Mouse (Mus musculus): ENCODE measurements at regions not wholly inside any gene's neighbourhood (a gene's known extent, or its start where the extent isn't known, plus 50 kb on each side); places are given as distances from the start of the nearest gene placed in this dataset.
A peak's percentile ranks its signal among the peaks of the same experiment; 100 is the strongest.

DNA sequence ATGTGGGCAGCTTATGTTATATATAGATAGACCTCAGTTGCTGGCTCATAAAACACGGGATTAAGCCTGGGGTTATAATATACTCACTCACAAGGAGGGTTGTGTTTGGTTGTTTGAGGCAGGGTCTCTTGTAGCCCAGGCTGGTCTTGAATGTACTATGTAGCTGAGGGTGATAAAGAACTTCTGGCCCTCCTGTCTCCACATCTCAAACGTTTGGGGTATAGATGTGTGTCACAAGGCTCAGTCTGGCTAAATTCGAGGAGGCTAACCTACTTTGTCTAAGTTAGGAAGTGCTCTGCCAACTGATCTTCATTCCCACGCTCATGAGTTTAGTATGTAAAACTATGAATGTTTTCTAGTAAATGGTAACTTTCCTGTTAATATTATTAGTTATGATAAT is 136.7 kb upstream of the Wdfy3 start:
- 49% methylated on average over 4 of the region's 4 CpGs for WGBS
- Histone ChIP-seq H3K9me3 (ENCODE audit: control insufficient read depth, low read length) (no peaks in the 10 kb centered on the region), H3K4me2 (replicated peaks; ENCODE audit: low read depth, low read length) (peak overlapping the region; percentile 40; the same call in 1 of the 2 replicates), H3K27me3 (ENCODE audit: control insufficient read depth, insufficient read depth, low read length) (no peaks in the 10 kb centered on the region), H3K36me3 (ENCODE audit: control insufficient read depth, insufficient read depth, low read length) (no peaks in the 10 kb centered on the region), H3K4me1 (ENCODE audit: control insufficient read depth, insufficient read depth, low read length) (no peaks in the 10 kb centered on the region), H3K4me3 (ENCODE audit: low read length) (no peak overlapping the region), H3K9ac (ENCODE audit: low read depth, low read length) (no peak overlapping the region), H3K27ac (ENCODE audit: low read depth, low read length) (no peak overlapping the region)
- ATAC-seq (ENCODE audit: low FRiP score, low TSS enrichment) = no peak

GRCm38 (mm10) chr5:102206953-102207352 is 137.2 kb upstream of the Wdfy3 start:
- Histone ChIP-seq H3K27ac (ENCODE audit: low read depth, low read length) (no peak overlapping the region), H3K27me3 (ENCODE audit: control insufficient read depth, insufficient read depth, low read length) (no peaks in the 10 kb centered on the region), H3K4me2 (replicated peaks; ENCODE audit: low read depth, low read length) (peak overlapping the region; percentile 40), H3K9ac (ENCODE audit: low read depth, low read length) (no peak overlapping the region), H3K4me1 (ENCODE audit: control insufficient read depth, insufficient read depth, low read length) (no peaks in the 10 kb centered on the region), H3K36me3 (ENCODE audit: control insufficient read depth, insufficient read depth, low read length) (no peaks in the 10 kb centered on the region), H3K4me3 (ENCODE audit: low read length) (peak overlapping the region; percentile 19), H3K9me3 (ENCODE audit: control insufficient read depth, low read length) (no peaks in the 10 kb centered on the region)
- peak; percentile 86 for ATAC-seq (ENCODE audit: low FRiP score, low TSS enrichment)
- 3% methylated on average over 16 of the region's 16 CpGs for WGBS

- Histone ChIP-seq H3K27me3 (ENCODE audit: control insufficient read depth, insufficient read depth, low read length) (no peaks in the 10 kb centered on the region), H3K36me3 (ENCODE audit: control insufficient read depth, insufficient read depth, low read length) (no peaks in the 10 kb centered on the region), H3K9me3 (ENCODE audit: control insufficient read depth, low read length) (no peaks in the 10 kb centered on the region), H3K9ac (ENCODE audit: low read depth, low read length) (no peak overlapping the region), H3K4me1 (ENCODE audit: control insufficient read depth, insufficient read depth, low read length) (no peaks in the 10 kb centered on the region), H3K4me3 (ENCODE audit: low read length) (no peak overlapping the region), H3K27ac (ENCODE audit: low read depth, low read length) (no peak overlapping the region), H3K4me2 (replicated peaks; ENCODE audit: low read depth, low read length) (no peak overlapping the region)
- 69% methylated on average over 6 of the region's 6 CpGs for WGBS
- ATAC-seq (ENCODE audit: low FRiP score, low TSS enrichment) = no peak
These were observed 143.4 kb upstream of the Wdfy3 start for GRCm38 (mm10) chr5:102213145-102213544.

GRCm38 (mm10) chr5:102227131-102227530 is 157.4 kb upstream of the Wdfy3 start:
- ATAC-seq (ENCODE audit: low FRiP score, low TSS enrichment) = no peak
- H3K4me3 ChIP-seq (ENCODE audit: low read length) = no peak overlapping the region
- H3K36me3 ChIP-seq (ENCODE audit: control insufficient read depth, insufficient read depth, low read length) = no peaks in the 10 kb centered on the region
- no peak overlapping the region for H3K9ac ChIP-seq (ENCODE audit: low read depth, low read length)
- no peaks in the 10 kb centered on the region for H3K4me1 ChIP-seq (ENCODE audit: control insufficient read depth, insufficient read depth, low read length)
- H3K27me3 ChIP-seq (ENCODE audit: control insufficient read depth, insufficient read depth, low read length) = no peaks in the 10 kb centered on the region
- no peaks in the 10 kb centered on the region for H3K9me3 ChIP-seq (ENCODE audit: control insufficient read depth, low read length)
- H3K27ac ChIP-seq (ENCODE audit: low read depth, low read length) = no peak overlapping the region
- WGBS = 19% methylated on average over 6 of the region's 6 CpGs
- no peak overlapping the region for H3K4me2 ChIP-seq (replicated peaks; ENCODE audit: low read depth, low read length)

DNA sequence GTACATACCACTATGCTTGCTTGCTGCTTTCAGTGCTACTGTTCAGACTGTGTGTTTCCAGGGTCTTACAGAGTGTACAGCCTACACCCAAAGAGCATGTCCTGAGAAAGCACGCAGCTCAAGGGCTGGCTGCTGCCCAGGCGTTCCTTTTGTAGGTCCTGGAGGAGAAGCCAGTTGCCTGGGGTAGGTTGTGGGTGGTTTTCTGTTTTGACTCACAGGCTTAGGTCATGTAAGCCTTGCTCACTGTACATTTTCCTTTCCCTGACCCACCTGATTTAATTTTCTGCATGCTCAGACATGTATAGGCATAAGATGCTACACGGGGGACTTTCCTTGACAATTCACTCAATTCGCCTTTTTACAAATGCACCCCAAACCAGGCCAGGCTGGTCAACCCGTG is 172.9 kb upstream of the Wdfy3 start:
- no peak overlapping the region for H3K4me3 ChIP-seq (ENCODE audit: low read length)
- no peak for ATAC-seq (ENCODE audit: low FRiP score, low TSS enrichment)
- no peaks in the 10 kb centered on the region for H3K27me3 ChIP-seq (ENCODE audit: control insufficient read depth, insufficient read depth, low read length)
- no peak overlapping the region for H3K4me2 ChIP-seq (replicated peaks; ENCODE audit: low read depth, low read length)
- no peak overlapping the region for H3K9ac ChIP-seq (ENCODE audit: low read depth, low read length)
- H3K9me3 ChIP-seq (ENCODE audit: control insufficient read depth, low read length) = no peaks in the 10 kb centered on the region
- H3K27ac ChIP-seq (ENCODE audit: low read depth, low read length) = no peak overlapping the region
- WGBS = 85% methylated on average over 5 of the region's 5 CpGs
- H3K36me3 ChIP-seq (ENCODE audit: control insufficient read depth, insufficient read depth, low read length) = no peaks in the 10 kb centered on the region
- H3K4me1 ChIP-seq (ENCODE audit: control insufficient read depth, insufficient read depth, low read length) = no peaks in the 10 kb centered on the region

GRCm38 (mm10) chr5:102244706-102245105 is 175.0 kb upstream of the Wdfy3 start:
- Histone ChIP-seq H3K4me3 (ENCODE audit: low read length) (no peak overlapping the region), H3K9me3 (ENCODE audit: control insufficient read depth, low read length) (no peaks in the 10 kb centered on the region), H3K27ac (ENCODE audit: low read depth, low read length) (no peak overlapping the region), H3K36me3 (ENCODE audit: control insufficient read depth, insufficient read depth, low read length) (no peaks in the 10 kb centered on the region), H3K4me2 (replicated peaks; ENCODE audit: low read depth, low read length) (no peak overlapping the region), H3K27me3 (ENCODE audit: control insufficient read depth, insufficient read depth, low read length) (no peaks in the 10 kb centered on the region), H3K4me1 (ENCODE audit: control insufficient read depth, insufficient read depth, low read length) (no peaks in the 10 kb centered on the region), H3K9ac (ENCODE audit: low read depth, low read length) (no peak overlapping the region)
- 86% methylated on average over 6 of the region's 6 CpGs for WGBS
- no peak for ATAC-seq (ENCODE audit: low FRiP score, low TSS enrichment)

GRCm38 (mm10) chr5:102248747-102249146 is 179.0 kb upstream of the Wdfy3 start:
- Histone ChIP-seq H3K9ac (ENCODE audit: low read depth, low read length) (no peak overlapping the region), H3K4me1 (ENCODE audit: control insufficient read depth, insufficient read depth, low read length) (no peaks in the 10 kb centered on the region), H3K4me3 (ENCODE audit: low read length) (no peak overlapping the region), H3K4me2 (replicated peaks; ENCODE audit: low read depth, low read length) (no peak overlapping the region), H3K27me3 (ENCODE audit: control insufficient read depth, insufficient read depth, low read length) (no peaks in the 10 kb centered on the region), H3K36me3 (ENCODE audit: control insufficient read depth, insufficient read depth, low read length) (no peaks in the 10 kb centered on the region), H3K9me3 (ENCODE audit: control insufficient read depth, low read length) (no peaks in the 10 kb centered on the region), H3K27ac (ENCODE audit: low read depth, low read length) (no peak overlapping the region)
- ATAC-seq (ENCODE audit: low FRiP score, low TSS enrichment) = no peak
- 88% methylated on average over 5 of the region's 5 CpGs for WGBS

GRCm38 (mm10) chr5:102251076-102251475 is 181.4 kb upstream of the Wdfy3 start:
- no peaks in the 10 kb centered on the region for H3K36me3 ChIP-seq (ENCODE audit: control insufficient read depth, insufficient read depth, low read length)
- no peak overlapping the region for H3K9ac ChIP-seq (ENCODE audit: low read depth, low read length)
- H3K27ac ChIP-seq (ENCODE audit: low read depth, low read length) = no peak overlapping the region
- no peak overlapping the region for H3K4me3 ChIP-seq (ENCODE audit: low read length)
- no peaks in the 10 kb centered on the region for H3K9me3 ChIP-seq (ENCODE audit: control insufficient read depth, low read length)
- no peaks in the 10 kb centered on the region for H3K27me3 ChIP-seq (ENCODE audit: control insufficient read depth, insufficient read depth, low read length)
- WGBS = 90% methylated on average over 7 of the region's 7 CpGs
- H3K4me2 ChIP-seq (replicated peaks; ENCODE audit: low read depth, low read length) = no peak overlapping the region
- no peak for ATAC-seq (ENCODE audit: low FRiP score, low TSS enrichment)
- H3K4me1 ChIP-seq (ENCODE audit: control insufficient read depth, insufficient read depth, low read length) = no peaks in the 10 kb centered on the region

- Histone ChIP-seq H3K4me1 (ENCODE audit: control insufficient read depth, insufficient read depth, low read length) (no peaks in the 10 kb centered on the region), H3K4me2 (replicated peaks; ENCODE audit: low read depth, low read length) (no peak overlapping the region), H3K9me3 (ENCODE audit: control insufficient read depth, low read length) (no peaks in the 10 kb centered on the region), H3K4me3 (ENCODE audit: low read length) (no peak overlapping the region), H3K27ac (ENCODE audit: low read depth, low read length) (no peak overlapping the region), H3K36me3 (ENCODE audit: control insufficient read depth, insufficient read depth, low read length) (no peaks in the 10 kb centered on the region), H3K27me3 (ENCODE audit: control insufficient read depth, insufficient read depth, low read length) (no peaks in the 10 kb centered on the region), H3K9ac (ENCODE audit: low read depth, low read length) (no peak overlapping the region)
- 58% methylated on average over 2 of the region's 2 CpGs for WGBS
- ATAC-seq (ENCODE audit: low FRiP score, low TSS enrichment) = no peak
These were observed 184.1 kb upstream of the Wdfy3 start for GRCm38 (mm10) chr5:102253786-102254185.

DNA sequence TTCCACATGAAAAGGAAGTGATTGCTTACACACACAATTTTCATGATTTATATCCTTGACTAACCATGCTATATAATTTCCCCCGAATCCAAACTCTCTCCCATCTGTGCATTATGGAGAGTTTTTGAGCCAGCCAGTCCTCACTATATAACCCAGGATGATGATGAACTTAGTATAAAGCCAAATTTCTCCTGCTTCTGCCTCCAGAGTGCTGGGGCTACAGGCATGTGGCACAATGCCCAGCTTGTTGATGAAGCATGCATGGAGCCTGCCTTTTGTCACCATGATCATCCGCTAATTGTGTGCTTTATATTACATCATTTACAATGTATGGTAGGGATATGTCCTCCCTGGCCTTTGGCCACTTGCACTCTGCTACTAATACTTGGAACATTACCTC is 187.4 kb upstream of the Wdfy3 start:
- Histone ChIP-seq H3K27me3 (ENCODE audit: control insufficient read depth, insufficient read depth, low read length) (no peaks in the 10 kb centered on the region), H3K4me1 (ENCODE audit: control insufficient read depth, insufficient read depth, low read length) (no peaks in the 10 kb centered on the region), H3K9ac (ENCODE audit: low read depth, low read length) (no peak overlapping the region), H3K36me3 (ENCODE audit: control insufficient read depth, insufficient read depth, low read length) (no peaks in the 10 kb centered on the region), H3K4me3 (ENCODE audit: low read length) (no peak overlapping the region), H3K9me3 (ENCODE audit: control insufficient read depth, low read length) (no peaks in the 10 kb centered on the region), H3K27ac (ENCODE audit: low read depth, low read length) (no peak overlapping the region), H3K4me2 (replicated peaks; ENCODE audit: low read depth, low read length) (no peak overlapping the region)
- WGBS = 48% methylated on average over 2 of the region's 2 CpGs
- no peak for ATAC-seq (ENCODE audit: low FRiP score, low TSS enrichment)
